Mouse (Mus musculus) spleen, adult 2 months (tissue): ENCODE measurements around the gene Ifit3. TPM values are rescaled to one million over a fixed set of nuclear protein-coding genes. Genes with fewer than 3 reads are reported as not detected.
"Not testable (repeated sequence)": the region's sequence is repeated elsewhere in the genome, so short reads cannot be mapped to it uniquely, and the experiment has no call there.

Experiments
- DNase-seq, 2 experiments: peaks; one replicate each; pipeline versions ENCODE4 v3.0.0 to v3.0.0-alpha.2; 2012 to 2021; ENCODE audit warnings: low spot score in 2 of 2, low read depth in 1 of 2
- H3K27ac ChIP-seq: fragments of 200-500 bp; 2 replicates; pipeline ENCODE4 v1.5.1; 2012; ENCODE audit warnings: low read length, inconsistent platforms; ENCODE audit not compliant: insufficient read depth
- H3K27me3 ChIP-seq: fragments of 200-500 bp; 2 replicates; pipeline ENCODE4 v1.6.1; 2012; ENCODE audit warnings: mild to moderate bottlenecking, moderate library complexity, low read length, inconsistent platforms; ENCODE audit not compliant: control insufficient read depth, insufficient read depth
- H3K36me3 ChIP-seq: fragments of 200-500 bp; 2 replicates; pipeline ENCODE4 v1.6.1; 2012; ENCODE audit warnings: mild to moderate bottlenecking, low read length, inconsistent platforms; ENCODE audit not compliant: control insufficient read depth, insufficient read depth
- H3K4me1 ChIP-seq: fragments of 200-500 bp; 2 replicates; pipeline ENCODE4 v1.6.1; 2011; ENCODE audit warnings: inconsistent platforms; ENCODE audit not compliant: control insufficient read depth, insufficient read depth, insufficient read length
- H3K4me3 ChIP-seq: fragments of 200-500 bp; 2 replicates; pipeline ENCODE4 v1.5.1; 2011; ENCODE audit warnings: mild to moderate bottlenecking, inconsistent platforms; ENCODE audit not compliant: insufficient read depth, insufficient read length; ENCODE audit errors: extremely low read depth
- CTCF ChIP-seq: fragments of 200-500 bp; IDR thresholded peaks from 2 replicates; pipeline ENCODE4 v1.5.1; 2011; ENCODE audit warnings: mild to moderate bottlenecking, inconsistent platforms; ENCODE audit not compliant: insufficient read depth, insufficient read length, insufficient replicate concordance; ENCODE audit errors: extremely low read depth
- POLR2A ChIP-seq: fragments of 200-500 bp; IDR thresholded peaks from 2 replicates; pipeline ENCODE4 v1.6.1; 2011; ENCODE audit warnings: low read depth, low read length, inconsistent platforms
- WGBS: fragments of 180-500 bp; shearing (Covaris S2); methylation state at CpG from one replicate; pipeline ENCODE4 v1.1.7; 2018; 5-methylcytosine and 5-hydroxymethylcytosine counted together
- polyA plus RNA-seq: library from polyadenylated mRNA; depleted of rRNA; stranded (reverse); fragments of >200 nt; gene quantifications from 2 replicates; pipeline ENCODE4 v1.2.3, GENCODE M21; 2012

Gene Ifit3
- polyA plus RNA-seq, 1 experiment, result 2.8 TPM

GRCm38 (mm10) chr19:34588959-34589358, 5.6 kb downstream of the Ifit3 start:
- no peak for TF ChIP-seq CTCF
- TF ChIP-seq POLR2A, result no peak
- Histone ChIP-seq H3K36me3 (no peaks in the 10 kb centered on the region), H3K27me3 (no peaks in the 10 kb centered on the region), H3K4me1 (peaks cover 5% of the 10 kb centered on the region; the same call in 1 of the 2 replicates), H3K27ac (no peak overlapping the region), H3K4me3 (no peak overlapping the region)
- DNase-seq, result no peak

- peaks cover 8% of the 10 kb centered on the region; the same call in 1 of the 2 replicates for H3K4me1 ChIP-seq
- H3K27ac ChIP-seq, result no peak overlapping the region
- WGBS, result 68% methylated on average over 2 of the region's 2 CpGs
- DNase-seq, result no peak
- H3K4me3 ChIP-seq, result no peak overlapping the region
- TF ChIP-seq CTCF, result no peak
- no peaks in the 10 kb centered on the region for H3K27me3 ChIP-seq
- H3K36me3 ChIP-seq, result no peaks in the 10 kb centered on the region
Observed at GRCm38 (mm10) chr19:34593456-34593855, 10.1 kb downstream of the Ifit3 start.

GRCm38 (mm10) chr19:34594523-34594922, 11.2 kb downstream of the Ifit3 start:
- not testable (repeated sequence) for DNase-seq, H3K4me3 ChIP-seq, H3K27ac ChIP-seq, H3K27me3 ChIP-seq, H3K4me1 ChIP-seq, H3K36me3 ChIP-seq
- 84% methylated on average over 3 of the region's 3 CpGs for WGBS

GRCm38 (mm10) chr19:34596811-34597210, 13.5 kb downstream of the Ifit3 start:
- no peak overlapping the region for H3K4me3 ChIP-seq
- H3K27me3 ChIP-seq, result no peaks in the 10 kb centered on the region
- H3K36me3 ChIP-seq, result no peaks in the 10 kb centered on the region
- DNase-seq, result no peak
- no peak for TF ChIP-seq POLR2A
- TF ChIP-seq CTCF, result no peak
- peaks cover 11% of the 10 kb centered on the region; the same call in 1 of the 2 replicates for H3K4me1 ChIP-seq
- H3K27ac ChIP-seq, result peak overlapping the region; percentile 1; the same call in 1 of the 2 replicates

- H3K27me3 ChIP-seq, result no peaks in the 10 kb centered on the region
- TF ChIP-seq POLR2A (no peak), CTCF (no peak)
- 77% methylated on average over 2 of the region's 2 CpGs for WGBS
- DNase-seq, result no peak
- peaks cover 14% of the 10 kb centered on the region; the same call in 1 of the 2 replicates for H3K4me1 ChIP-seq
- no peaks in the 10 kb centered on the region for H3K36me3 ChIP-seq
- H3K27ac ChIP-seq, result no peak overlapping the region
- H3K4me3 ChIP-seq, result no peak overlapping the region
Observed at GRCm38 (mm10) chr19:34598341-34598740, 15.0 kb downstream of the Ifit3 start.

GRCm38 (mm10) chr19:34599250-34599649, 15.9 kb downstream of the Ifit3 start:
- H3K27ac ChIP-seq, H3K27me3 ChIP-seq, H3K36me3 ChIP-seq, H3K4me3 ChIP-seq: not testable (repeated sequence)
- peaks cover 11% of the 10 kb centered on the region; the same call in 1 of the 2 replicates for H3K4me1 ChIP-seq
- DNase-seq, result peak in 1 of 2 experiments; percentile 77

- not testable (repeated sequence) for H3K4me3 ChIP-seq, H3K36me3 ChIP-seq, H3K27me3 ChIP-seq
- WGBS, result 69% methylated on average over 1 of the region's 1 CpGs
- peaks cover 18% of the 10 kb centered on the region for H3K4me1 ChIP-seq
- peak in 1 of 2 experiments; percentile 69 for DNase-seq
- H3K27ac ChIP-seq, result peak within 1 kb of the TSS; percentile 78
Observed at GRCm38 (mm10) chr19:34601888-34602287, 18.6 kb downstream of the Ifit3 start, which contains the start of gene Ifit1bl1. Gene Ifit1bl1, minus strand, starts transcription at chr19:34601956.

GRCm38 (mm10) chr19:34605472-34605871, 22.1 kb downstream of the Ifit3 start:
- DNase-seq, result no peak
- Histone ChIP-seq H3K36me3 (no peaks in the 10 kb centered on the region), H3K4me3 (no peak overlapping the region), H3K27me3 (no peaks in the 10 kb centered on the region), H3K4me1 (peaks cover 17% of the 10 kb centered on the region), H3K27ac (no peak overlapping the region; the same call in 1 of the 2 replicates)
- WGBS, result 82% methylated on average over 3 of the region's 3 CpGs
- TF ChIP-seq CTCF (no peak), POLR2A (no peak)

- peaks cover 11% of the 10 kb centered on the region for H3K4me1 ChIP-seq
- H3K36me3 ChIP-seq, H3K4me3 ChIP-seq, H3K27me3 ChIP-seq, DNase-seq: not testable (repeated sequence)
- WGBS, result 8% methylated on average over 4 of the region's 4 CpGs
- peak within 1 kb of the TSS; percentile 88 for H3K27ac ChIP-seq
Observed at GRCm38 (mm10) chr19:34607237-34608051, 24.1 kb downstream of the Ifit3 start, which contains the start of gene Ifit3b. Gene Ifit3b, plus strand, starts transcription at chr19:34607970.

GRCm38 (mm10) chr19:34610118-34610517, 26.8 kb downstream of the Ifit3 start:
- H3K36me3 ChIP-seq, H3K4me3 ChIP-seq, H3K27ac ChIP-seq, H3K27me3 ChIP-seq, DNase-seq: not testable (repeated sequence)
- 74% methylated on average over 3 of the region's 3 CpGs for WGBS
- H3K4me1 ChIP-seq, result peaks cover 10% of the 10 kb centered on the region
